Mouse (Mus musculus) lung, postnatal 0 days (tissue): ENCODE data around the gene Pde4a.

Source experiments
- CTCF ChIP-seq: IDR thresholded peaks from 2 replicates; pipeline ENCODE4 v1.5.1; 2016; ENCODE audit warnings: antibody characterized with exemption, mild to moderate bottlenecking
- EP300 ChIP-seq: IDR thresholded peaks from 2 replicates; pipeline ENCODE4 v1.6.1; 2016; ENCODE audit warnings: antibody characterized with exemption, mild to moderate bottlenecking, control low read depth

GRCm38 (mm10) chr9:21235341-21235740 is 69.8 kb downstream of the Pde4a start:
- no peak for TF ChIP-seq CTCF
- TF ChIP-seq EP300, result no peak
